Mouse (Mus musculus): ENCODE results near the gene Ptpro. TPM values are rescaled to one million over a fixed set of nuclear protein-coding genes. Genes with fewer than 3 reads are reported as not detected.

The Ptpro gene
- polyA plus RNA-seq, 1 experiment = 5.5 TPM

- no peak for DNase-seq
- Histone ChIP-seq H3K4me3 (replicated peaks; ENCODE audit: extremely low read depth, low read depth, low read length) (no peak overlapping the region), H3K4me1 (ENCODE audit: control insufficient read depth, insufficient read depth, low read length) (0 out of 2 replicates have a peak, but pooled peaks cover 2% of the 10 kb centered on the region)
- WGBS = 84% methylated on average over 6 of the region's 6 CpGs
- TF ChIP-seq CTCF (IDR thresholded peaks at IDR 0.05; ENCODE audit: insufficient read depth, low read length) (no peak), POLR2A (IDR thresholded peaks at IDR 0.05; ENCODE audit: borderline replicate concordance, extremely low read depth, low read depth, low read length) (no peak)
These were observed 243.1 kb downstream of the Ptpro start for GRCm38 (mm10) chr6:137495233-137495632.

GRCm38 (mm10) chr6:137496562-137496961 is 244.4 kb downstream of the Ptpro start:
- Histone ChIP-seq H3K4me1 (ENCODE audit: control insufficient read depth, insufficient read depth, low read length) (0 out of 2 replicates have a peak, but pooled peaks cover 2% of the 10 kb centered on the region), H3K4me3 (replicated peaks; ENCODE audit: extremely low read depth, low read depth, low read length) (no peak overlapping the region)
- no peak for TF ChIP-seq POLR2A (IDR thresholded peaks at IDR 0.05; ENCODE audit: borderline replicate concordance, extremely low read depth, low read depth, low read length)
- no peak for TF ChIP-seq CTCF (IDR thresholded peaks at IDR 0.05; ENCODE audit: insufficient read depth, low read length)
- DNase-seq = no peak
- 100% methylated on average over 2 of the region's 2 CpGs for WGBS

GRCm38 (mm10) chr6:137497208-137497835 is 245.2 kb downstream of the Ptpro start:
- no peak for DNase-seq
- Histone ChIP-seq H3K4me1 (ENCODE audit: control insufficient read depth, insufficient read depth, low read length) (0 out of 2 replicates have a peak, but pooled peaks cover 2% of the 10 kb centered on the region), H3K4me3 (replicated peaks; ENCODE audit: extremely low read depth, low read depth, low read length) (no peak overlapping the region)
- 78% methylated on average over 8 of the region's 8 CpGs for WGBS
- TF ChIP-seq POLR2A (IDR thresholded peaks at IDR 0.05; ENCODE audit: borderline replicate concordance, extremely low read depth, low read depth, low read length) = no peak
- no peak for TF ChIP-seq CTCF (IDR thresholded peaks at IDR 0.05; ENCODE audit: insufficient read depth, low read length)

- no peak for DNase-seq
- WGBS = 65% methylated on average over 6 of the region's 6 CpGs
- no peak for TF ChIP-seq CTCF (IDR thresholded peaks at IDR 0.05; ENCODE audit: insufficient read depth, low read length)
- no peak for TF ChIP-seq POLR2A (IDR thresholded peaks at IDR 0.05; ENCODE audit: borderline replicate concordance, extremely low read depth, low read depth, low read length)
- 0 out of 2 replicates have a peak, but pooled peaks cover 2% of the 10 kb centered on the region for H3K4me1 ChIP-seq (ENCODE audit: control insufficient read depth, insufficient read depth, low read length)
- no peak overlapping the region for H3K4me3 ChIP-seq (replicated peaks; ENCODE audit: extremely low read depth, low read depth, low read length)
These were observed 246.7 kb downstream of the Ptpro start for GRCm38 (mm10) chr6:137498781-137499180.

GRCm38 (mm10) chr6:137503009-137503408 is 250.9 kb downstream of the Ptpro start:
- no peak overlapping the region for H3K4me3 ChIP-seq (replicated peaks; ENCODE audit: extremely low read depth, low read depth, low read length)
- no peaks in the 10 kb centered on the region for H3K4me1 ChIP-seq (ENCODE audit: control insufficient read depth, insufficient read depth, low read length)
- 80% methylated on average over 7 of the region's 7 CpGs for WGBS
- TF ChIP-seq CTCF (IDR thresholded peaks at IDR 0.05; ENCODE audit: insufficient read depth, low read length) (no peak), POLR2A (IDR thresholded peaks at IDR 0.05; ENCODE audit: borderline replicate concordance, extremely low read depth, low read depth, low read length) (no peak)
- no peak for DNase-seq

GRCm38 (mm10) chr6:137503462-137503861 is 251.3 kb downstream of the Ptpro start:
- WGBS = 84% methylated on average over 8 of the region's 8 CpGs
- TF ChIP-seq CTCF (IDR thresholded peaks at IDR 0.05; ENCODE audit: insufficient read depth, low read length) = no peak
- TF ChIP-seq POLR2A (IDR thresholded peaks at IDR 0.05; ENCODE audit: borderline replicate concordance, extremely low read depth, low read depth, low read length) = no peak
- H3K4me3 ChIP-seq (replicated peaks; ENCODE audit: extremely low read depth, low read depth, low read length) = no peak overlapping the region
- DNase-seq = no peak
- no peaks in the 10 kb centered on the region for H3K4me1 ChIP-seq (ENCODE audit: control insufficient read depth, insufficient read depth, low read length)

- TF ChIP-seq POLR2A (IDR thresholded peaks at IDR 0.05; ENCODE audit: borderline replicate concordance, extremely low read depth, low read depth, low read length) = no peak
- TF ChIP-seq CTCF (IDR thresholded peaks at IDR 0.05; ENCODE audit: insufficient read depth, low read length) = no peak
- Histone ChIP-seq H3K4me3 (replicated peaks; ENCODE audit: extremely low read depth, low read depth, low read length) (no peak overlapping the region), H3K4me1 (ENCODE audit: control insufficient read depth, insufficient read depth, low read length) (no peaks in the 10 kb centered on the region)
- no peak for DNase-seq
- WGBS = 46% methylated on average over 1 of the region's 1 CpGs
These were observed 251.9 kb downstream of the Ptpro start for GRCm38 (mm10) chr6:137504052-137504451.

- Histone ChIP-seq H3K4me3 (replicated peaks; ENCODE audit: extremely low read depth, low read depth, low read length) (no peak overlapping the region), H3K4me1 (ENCODE audit: control insufficient read depth, insufficient read depth, low read length) (no peaks in the 10 kb centered on the region)
- 63% methylated on average over 3 of the region's 3 CpGs for WGBS
- TF ChIP-seq POLR2A (IDR thresholded peaks at IDR 0.05; ENCODE audit: borderline replicate concordance, extremely low read depth, low read depth, low read length) (no peak), CTCF (IDR thresholded peaks at IDR 0.05; ENCODE audit: insufficient read depth, low read length) (no peak)
- no peak for DNase-seq
These were observed 253.6 kb downstream of the Ptpro start for GRCm38 (mm10) chr6:137505555-137506227.

GRCm38 (mm10) chr6:137506563-137506962 is 254.4 kb downstream of the Ptpro start:
- no peak for DNase-seq
- TF ChIP-seq CTCF (IDR thresholded peaks at IDR 0.05; ENCODE audit: insufficient read depth, low read length) (no peak), POLR2A (IDR thresholded peaks at IDR 0.05; ENCODE audit: borderline replicate concordance, extremely low read depth, low read depth, low read length) (no peak)
- WGBS = 86% methylated on average over 7 of the region's 7 CpGs
- Histone ChIP-seq H3K4me1 (ENCODE audit: control insufficient read depth, insufficient read depth, low read length) (no peaks in the 10 kb centered on the region), H3K4me3 (replicated peaks; ENCODE audit: extremely low read depth, low read depth, low read length) (no peak overlapping the region)

- DNase-seq = no peak
- Histone ChIP-seq H3K4me3 (replicated peaks; ENCODE audit: extremely low read depth, low read depth, low read length) (no peak overlapping the region), H3K4me1 (ENCODE audit: control insufficient read depth, insufficient read depth, low read length) (no peaks in the 10 kb centered on the region)
- TF ChIP-seq POLR2A (IDR thresholded peaks at IDR 0.05; ENCODE audit: borderline replicate concordance, extremely low read depth, low read depth, low read length) = no peak
- no peak for TF ChIP-seq CTCF (IDR thresholded peaks at IDR 0.05; ENCODE audit: insufficient read depth, low read length)
- 95% methylated on average over 19 of the region's 19 CpGs for whole genome bisulfite sequencing
These were observed 256.8 kb downstream of the Ptpro start for GRCm38 (mm10) chr6:137508936-137509335.
